Mouse (Mus musculus): Measurements from ENCODE around the gene B3glct. TPM values are rescaled to one million over a fixed set of nuclear protein-coding genes. Genes with fewer than 3 reads are reported as not detected.

B3glct gene
- polyA plus RNA-seq, 1 experiment from 2014 or later = 19.0 TPM

GRCm38 (mm10) chr5:149642783-149643509, 35.1 kb upstream of the B3glct start:
- Histone ChIP-seq H3K9ac (replicated peaks; ENCODE audit: low read length) (no peak overlapping the region), H3K4me1 (ENCODE audit: control insufficient read depth, insufficient read depth, low read length) (peaks cover 4% of the 10 kb centered on the region), H3K9me3 (ENCODE audit: control insufficient read depth, low read length) (no peaks in the 10 kb centered on the region), H3K36me3 (ENCODE audit: control insufficient read depth, insufficient read depth, low read length) (no peaks in the 10 kb centered on the region), H3K27ac (replicated peaks; ENCODE audit: low read depth, low read length) (no peak overlapping the region), H3K4me2 (ENCODE audit: low read length) (no peak overlapping the region), H3K27me3 (ENCODE audit: control insufficient read depth, insufficient read depth, low read length) (no peaks in the 10 kb centered on the region), H3K4me3 (replicated peaks; ENCODE audit: low read depth, low read length) (no peak overlapping the region)
- DNase-seq (no peak), ATAC-seq (ENCODE audit: low FRiP score, low TSS enrichment) (no peak)
- WGBS = 87% methylated on average over 11 of the region's 11 CpGs

- ATAC-seq (ENCODE audit: low FRiP score, low TSS enrichment) = no peak
- H3K27ac ChIP-seq (replicated peaks; ENCODE audit: low read depth, low read length) = peak overlapping the region; percentile 55
- no peaks in the 10 kb centered on the region for H3K27me3 ChIP-seq (ENCODE audit: control insufficient read depth, insufficient read depth, low read length)
- peak; percentile 62 for DNase-seq
- H3K4me1 ChIP-seq (ENCODE audit: control insufficient read depth, insufficient read depth, low read length) = peaks cover 6% of the 10 kb centered on the region
- no peaks in the 10 kb centered on the region for H3K9me3 ChIP-seq (ENCODE audit: control insufficient read depth, low read length)
- H3K9ac ChIP-seq (replicated peaks; ENCODE audit: low read length) = no peak overlapping the region
- 57% methylated on average over 8 of the region's 8 CpGs for WGBS
- H3K4me2 ChIP-seq (ENCODE audit: low read length) = no peak overlapping the region
- H3K4me3 ChIP-seq (replicated peaks; ENCODE audit: low read depth, low read length) = no peak overlapping the region
- no peaks in the 10 kb centered on the region for H3K36me3 ChIP-seq (ENCODE audit: control insufficient read depth, insufficient read depth, low read length)
Observed at GRCm38 (mm10) chr5:149647367-149648115, 30.5 kb upstream of the B3glct start.

GRCm38 (mm10) chr5:149648196-149648595, 29.8 kb upstream of the B3glct start:
- Histone ChIP-seq H3K27ac (replicated peaks; ENCODE audit: low read depth, low read length) (peak overlapping the region; percentile 55), H3K9ac (replicated peaks; ENCODE audit: low read length) (no peak overlapping the region), H3K4me2 (ENCODE audit: low read length) (no peak overlapping the region), H3K4me1 (ENCODE audit: control insufficient read depth, insufficient read depth, low read length) (peaks cover 6% of the 10 kb centered on the region), H3K9me3 (ENCODE audit: control insufficient read depth, low read length) (no peaks in the 10 kb centered on the region), H3K4me3 (replicated peaks; ENCODE audit: low read depth, low read length) (no peak overlapping the region), H3K27me3 (ENCODE audit: control insufficient read depth, insufficient read depth, low read length) (no peaks in the 10 kb centered on the region), H3K36me3 (ENCODE audit: control insufficient read depth, insufficient read depth, low read length) (no peaks in the 10 kb centered on the region)
- DNase-seq (no peak), ATAC-seq (ENCODE audit: low FRiP score, low TSS enrichment) (no peak)
- WGBS = 81% methylated on average over 4 of the region's 4 CpGs

GRCm38 (mm10) chr5:149648895-149649406, 29.1 kb upstream of the B3glct start:
- no peaks in the 10 kb centered on the region for H3K9me3 ChIP-seq (ENCODE audit: control insufficient read depth, low read length)
- H3K4me2 ChIP-seq (ENCODE audit: low read length) = no peak overlapping the region
- WGBS = 80% methylated on average over 6 of the region's 6 CpGs
- H3K36me3 ChIP-seq (ENCODE audit: control insufficient read depth, insufficient read depth, low read length) = no peaks in the 10 kb centered on the region
- H3K27me3 ChIP-seq (ENCODE audit: control insufficient read depth, insufficient read depth, low read length) = no peaks in the 10 kb centered on the region
- no peak overlapping the region for H3K27ac ChIP-seq (replicated peaks; ENCODE audit: low read depth, low read length)
- DNase-seq = no peak
- H3K4me1 ChIP-seq (ENCODE audit: control insufficient read depth, insufficient read depth, low read length) = peaks cover 6% of the 10 kb centered on the region
- H3K9ac ChIP-seq (replicated peaks; ENCODE audit: low read length) = no peak overlapping the region
- no peak overlapping the region for H3K4me3 ChIP-seq (replicated peaks; ENCODE audit: low read depth, low read length)
- ATAC-seq (ENCODE audit: low FRiP score, low TSS enrichment) = no peak

GRCm38 (mm10) chr5:149649499-149650178, 28.4 kb upstream of the B3glct start:
- ATAC-seq (ENCODE audit: low FRiP score, low TSS enrichment) (no peak), DNase-seq (no peak)
- Histone ChIP-seq H3K36me3 (ENCODE audit: control insufficient read depth, insufficient read depth, low read length) (no peaks in the 10 kb centered on the region), H3K4me2 (ENCODE audit: low read length) (no peak overlapping the region), H3K4me1 (ENCODE audit: control insufficient read depth, insufficient read depth, low read length) (peaks cover 6% of the 10 kb centered on the region), H3K4me3 (replicated peaks; ENCODE audit: low read depth, low read length) (no peak overlapping the region), H3K27ac (replicated peaks; ENCODE audit: low read depth, low read length) (no peak overlapping the region), H3K27me3 (ENCODE audit: control insufficient read depth, insufficient read depth, low read length) (no peaks in the 10 kb centered on the region), H3K9me3 (ENCODE audit: control insufficient read depth, low read length) (no peaks in the 10 kb centered on the region), H3K9ac (replicated peaks; ENCODE audit: low read length) (no peak overlapping the region)
- WGBS = 88% methylated on average over 14 of the region's 14 CpGs

GRCm38 (mm10) chr5:149650179-149650553, 27.9 kb upstream of the B3glct start:
- WGBS = 71% methylated on average over 4 of the region's 4 CpGs
- DNase-seq = no peak
- H3K4me2 ChIP-seq (ENCODE audit: low read length) = no peak overlapping the region
- H3K4me1 ChIP-seq (ENCODE audit: control insufficient read depth, insufficient read depth, low read length) = peaks cover 6% of the 10 kb centered on the region
- no peak overlapping the region for H3K9ac ChIP-seq (replicated peaks; ENCODE audit: low read length)
- H3K27me3 ChIP-seq (ENCODE audit: control insufficient read depth, insufficient read depth, low read length) = no peaks in the 10 kb centered on the region
- ATAC-seq (ENCODE audit: low FRiP score, low TSS enrichment) = no peak
- no peaks in the 10 kb centered on the region for H3K36me3 ChIP-seq (ENCODE audit: control insufficient read depth, insufficient read depth, low read length)
- no peak overlapping the region for H3K4me3 ChIP-seq (replicated peaks; ENCODE audit: low read depth, low read length)
- H3K27ac ChIP-seq (replicated peaks; ENCODE audit: low read depth, low read length) = no peak overlapping the region
- H3K9me3 ChIP-seq (ENCODE audit: control insufficient read depth, low read length) = no peaks in the 10 kb centered on the region

GRCm38 (mm10) chr5:149655636-149656035, 22.4 kb upstream of the B3glct start:
- H3K4me3 ChIP-seq (replicated peaks; ENCODE audit: low read depth, low read length) = no peak overlapping the region
- no peaks in the 10 kb centered on the region for H3K36me3 ChIP-seq (ENCODE audit: control insufficient read depth, insufficient read depth, low read length)
- no peaks in the 10 kb centered on the region for H3K27me3 ChIP-seq (ENCODE audit: control insufficient read depth, insufficient read depth, low read length)
- H3K27ac ChIP-seq (replicated peaks; ENCODE audit: low read depth, low read length) = no peak overlapping the region
- no peak overlapping the region for H3K4me2 ChIP-seq (ENCODE audit: low read length)
- 89% methylated on average over 9 of the region's 9 CpGs for WGBS
- H3K9me3 ChIP-seq (ENCODE audit: control insufficient read depth, low read length) = no peaks in the 10 kb centered on the region
- no peak overlapping the region for H3K9ac ChIP-seq (replicated peaks; ENCODE audit: low read length)
- DNase-seq = no peak
- no peaks in the 10 kb centered on the region for H3K4me1 ChIP-seq (ENCODE audit: control insufficient read depth, insufficient read depth, low read length)
- ATAC-seq (ENCODE audit: low FRiP score, low TSS enrichment) = no peak

- DNase-seq (no peak), ATAC-seq (ENCODE audit: low FRiP score, low TSS enrichment) (no peak)
- WGBS = 58% methylated on average over 3 of the region's 3 CpGs
- Histone ChIP-seq H3K9me3 (ENCODE audit: control insufficient read depth, low read length) (0 out of 2 replicates have a peak, but pooled peaks cover 3% of the 10 kb centered on the region), H3K4me2 (ENCODE audit: low read length) (no peak overlapping the region), H3K9ac (replicated peaks; ENCODE audit: low read length) (no peak overlapping the region), H3K4me3 (replicated peaks; ENCODE audit: low read depth, low read length) (no peak overlapping the region), H3K36me3 (ENCODE audit: control insufficient read depth, insufficient read depth, low read length) (no peaks in the 10 kb centered on the region), H3K27me3 (ENCODE audit: control insufficient read depth, insufficient read depth, low read length) (no peaks in the 10 kb centered on the region), H3K27ac (replicated peaks; ENCODE audit: low read depth, low read length) (no peak overlapping the region), H3K4me1 (ENCODE audit: control insufficient read depth, insufficient read depth, low read length) (no peaks in the 10 kb centered on the region)
Observed at GRCm38 (mm10) chr5:149658022-149658421, 20.0 kb upstream of the B3glct start.

All from midbrain, embryonic 14.5 days (tissue).